Mouse (Mus musculus) bone marrow macrophage, adult 2 months (primary cell): Measurements from ENCODE around the gene Lrrc49.

ENCODE experiments used
- CTCF ChIP-seq: IDR thresholded peaks from 2 replicates; pipeline ENCODE4 v1.5.1; 2012; ENCODE audit warnings: low read depth, mild to moderate bottlenecking, low read length, moderate library complexity
- POLR2A ChIP-seq: IDR thresholded peaks from 2 replicates; pipeline ENCODE4 v1.6.1; 2012; ENCODE audit warnings: mild to moderate bottlenecking, low read depth, low read length, borderline replicate concordance

- TF ChIP-seq POLR2A (no peak), CTCF (no peak)
These were observed 161.8 kb downstream of the Lrrc49 start for GRCm38 (mm10) chr9:60526195-60526594.
